Mouse (Mus musculus) liver, adult 2 months (tissue): Measurements from ENCODE around the gene Pqlc3. TPM values are rescaled to one million over a fixed set of nuclear protein-coding genes. Genes with fewer than 3 reads are reported as not detected.

ENCODE experiments used
- DNase-seq: peaks from one replicate; pipeline ENCODE4 v3.0.0-alpha.2; 2011; ENCODE audit warnings: low read depth, low spot score; ENCODE audit errors: extremely low read depth
- H3K27ac ChIP-seq: fragments of 200-500 bp; replicated peaks from 2 replicates; pipeline ENCODE4 v1.5.1; 2012; ENCODE audit warnings: low read depth, mild to moderate bottlenecking, control low read depth, inconsistent platforms, low read length; ENCODE audit not compliant: insufficient read depth
- H3K27me3 ChIP-seq: fragments of 200-500 bp; 2 replicates; pipeline ENCODE4 v1.6.1; 2012; ENCODE audit warnings: mild to moderate bottlenecking, moderate library complexity, low read length, inconsistent platforms; ENCODE audit not compliant: control insufficient read depth, insufficient read depth
- H3K36me3 ChIP-seq: fragments of 200-500 bp; 2 replicates; pipeline ENCODE4 v1.6.1; 2012; ENCODE audit warnings: low read length, inconsistent platforms; ENCODE audit not compliant: control insufficient read depth, insufficient read depth
- H3K4me1 ChIP-seq: fragments of 200-500 bp; 2 replicates; pipeline ENCODE4 v1.6.1; 2011; ENCODE audit warnings: low read length; ENCODE audit not compliant: control insufficient read depth, insufficient read depth
- H3K4me3 ChIP-seq: fragments of 200-500 bp; 2 replicates; pipeline ENCODE4 v1.5.1; 2011; ENCODE audit warnings: low read depth, mild to moderate bottlenecking, control low read depth, low read length, moderate library complexity; ENCODE audit not compliant: insufficient read depth
- H3K79me2 ChIP-seq: fragments of 200-500 bp; 2 replicates; pipeline ENCODE4 v1.6.1; 2012; ENCODE audit warnings: inconsistent platforms, mild to moderate bottlenecking, low read length, moderate library complexity; ENCODE audit not compliant: control insufficient read depth, insufficient read depth
- H3K9ac ChIP-seq: fragments of 200-500 bp; 2 replicates; pipeline ENCODE4 v1.6.1; 2012; ENCODE audit warnings: low read depth, mild to moderate bottlenecking, control low read depth, inconsistent platforms, low read length
- CTCF ChIP-seq: fragments of 200-500 bp; IDR thresholded peaks from 2 replicates; pipeline ENCODE4 v1.5.1; 2011; ENCODE audit warnings: low read depth, low read length, control low read depth
- POLR2A ChIP-seq: fragments of 200-500 bp; IDR thresholded peaks from 2 replicates; pipeline ENCODE4 v1.6.1; 2011; ENCODE audit warnings: low read length, control low read depth; ENCODE audit not compliant: insufficient read depth; ENCODE audit errors: extremely low read depth
- WGBS: fragments of 180-500 bp; shearing (Covaris S2); methylation state at CpG from one replicate; pipeline ENCODE4 v1.1.7; 2018; 5-methylcytosine and 5-hydroxymethylcytosine counted together
- polyA plus RNA-seq: library from polyadenylated mRNA; depleted of rRNA; stranded (reverse); fragments of >200 nt; gene quantifications from 2 replicates; pipeline ENCODE4 v1.2.3, GENCODE M21; 2012; rRNA removed
- total RNA-seq: library from RNA; depleted of rRNA; stranded (reverse); fragments of >200 nt; gene quantifications from 2 replicates; pipeline ENCODE4 v1.2.3, GENCODE M21; 2014; rRNA removed

Pqlc3 gene
- total RNA-seq (0.92 and 1.8 TPM in 2 replicates), polyA plus RNA-seq (0.34 and 0.41 TPM in 2 replicates)

- no peaks in the 10 kb centered on the region for H3K79me2 ChIP-seq
- WGBS: 3% methylated on average over 57 of the region's 57 CpGs
- DNase-seq: peak; percentile 20
Observed at GRCm38 (mm10) chr12:16999739-17000497, at the start of gene Pqlc3. Gene Pqlc3 (minus strand): TSS chr12:17000408.

GRCm38 (mm10) chr12:17049796-17050195 is 49.6 kb upstream of the Pqlc3 start:
- H3K4me1 ChIP-seq: no peaks in the 10 kb centered on the region
- H3K79me2 ChIP-seq: no peaks in the 10 kb centered on the region
- H3K36me3 ChIP-seq: no peaks in the 10 kb centered on the region
- no peak overlapping the region for H3K9ac ChIP-seq
- DNase-seq: no peak
- no peak for TF ChIP-seq POLR2A
- TF ChIP-seq CTCF: no peak
- 84% methylated on average over 1 of the region's 1 CpGs for WGBS
- H3K27me3 ChIP-seq: no peaks in the 10 kb centered on the region
- H3K4me3 ChIP-seq: no peak overlapping the region
- H3K27ac ChIP-seq: no peak overlapping the region

More at GRCm38 (mm10) chr12:16999739-17000497, at the start of gene Pqlc3:
- H3K4me3 ChIP-seq: peak within 1 kb of the TSS; percentile 46; the same call in 1 of the 2 replicates
- no peak within 1 kb of the TSS for H3K27ac ChIP-seq
- no peaks in the 10 kb centered on the region for H3K27me3 ChIP-seq
- TF ChIP-seq CTCF: no peak
- TF ChIP-seq POLR2A: no peak
- H3K36me3 ChIP-seq: no peaks in the 10 kb centered on the region
- no peaks in the 10 kb centered on the region for H3K4me1 ChIP-seq
- H3K9ac ChIP-seq: peak within 1 kb of the TSS; percentile 10; the same call in 1 of the 2 replicates

- Histone ChIP-seq H3K79me2 (no peaks in the 10 kb centered on the region), H3K4me1 (no peaks in the 10 kb centered on the region), H3K36me3 (no peaks in the 10 kb centered on the region), H3K4me3 (no peak overlapping the region), H3K9ac (no peak overlapping the region), H3K27ac (no peak overlapping the region), H3K27me3 (no peaks in the 10 kb centered on the region)
- no peak for DNase-seq
- WGBS: 75% methylated on average over 7 of the region's 7 CpGs
- no peak for TF ChIP-seq CTCF
- TF ChIP-seq POLR2A: no peak
Observed at GRCm38 (mm10) chr12:17048979-17049612, 48.9 kb upstream of the Pqlc3 start.

- no peaks in the 10 kb centered on the region for H3K4me1 ChIP-seq
- WGBS: 56% methylated on average over 5 of the region's 5 CpGs
- no peaks in the 10 kb centered on the region for H3K36me3 ChIP-seq
- no peak overlapping the region for H3K9ac ChIP-seq
- H3K27me3 ChIP-seq: no peaks in the 10 kb centered on the region
- DNase-seq: no peak
- no peak overlapping the region for H3K27ac ChIP-seq
- no peaks in the 10 kb centered on the region for H3K79me2 ChIP-seq
- no peak overlapping the region for H3K4me3 ChIP-seq
- no peak for TF ChIP-seq CTCF
- no peak for TF ChIP-seq POLR2A
Observed at GRCm38 (mm10) chr12:17043311-17043710, 43.1 kb upstream of the Pqlc3 start.

GRCm38 (mm10) chr12:17040567-17040966 is 40.4 kb upstream of the Pqlc3 start:
- TF ChIP-seq POLR2A (no peak), CTCF (no peak)
- H3K4me3 ChIP-seq: no peak overlapping the region
- 45% methylated on average over 1 of the region's 1 CpGs for WGBS
- no peak overlapping the region for H3K27ac ChIP-seq
- H3K9ac ChIP-seq: no peak overlapping the region
- no peak for DNase-seq
- H3K79me2 ChIP-seq: no peaks in the 10 kb centered on the region
- H3K4me1 ChIP-seq: no peaks in the 10 kb centered on the region
- no peaks in the 10 kb centered on the region for H3K27me3 ChIP-seq
- H3K36me3 ChIP-seq: no peaks in the 10 kb centered on the region

GRCm38 (mm10) chr12:17039415-17039814 is 39.2 kb upstream of the Pqlc3 start:
- Histone ChIP-seq H3K79me2 (no peaks in the 10 kb centered on the region), H3K36me3 (no peaks in the 10 kb centered on the region), H3K4me3 (no peak overlapping the region), H3K27ac (no peak overlapping the region), H3K27me3 (no peaks in the 10 kb centered on the region), H3K4me1 (no peaks in the 10 kb centered on the region), H3K9ac (no peak overlapping the region)
- TF ChIP-seq POLR2A (no peak), CTCF (no peak)
- no peak for DNase-seq
- WGBS: 69% methylated on average over 2 of the region's 2 CpGs
